Mouse (Mus musculus): Measurements from ENCODE around the gene Rnf8.
A peak's percentile ranks its signal among the peaks of the same experiment; 100 is the strongest.

Rnf8 gene

GRCm38 (mm10) chr17:29627285-29627684 is 12.7 kb downstream of the Rnf8 start:
- no peak for DNase-seq (ENCODE audit: low spot score in 2 of 2)

GRCm38 (mm10) chr17:29628946-29629345 is 14.4 kb downstream of the Rnf8 start:
- DNase-seq (ENCODE audit: low spot score in 2 of 2): no peak

DNA sequence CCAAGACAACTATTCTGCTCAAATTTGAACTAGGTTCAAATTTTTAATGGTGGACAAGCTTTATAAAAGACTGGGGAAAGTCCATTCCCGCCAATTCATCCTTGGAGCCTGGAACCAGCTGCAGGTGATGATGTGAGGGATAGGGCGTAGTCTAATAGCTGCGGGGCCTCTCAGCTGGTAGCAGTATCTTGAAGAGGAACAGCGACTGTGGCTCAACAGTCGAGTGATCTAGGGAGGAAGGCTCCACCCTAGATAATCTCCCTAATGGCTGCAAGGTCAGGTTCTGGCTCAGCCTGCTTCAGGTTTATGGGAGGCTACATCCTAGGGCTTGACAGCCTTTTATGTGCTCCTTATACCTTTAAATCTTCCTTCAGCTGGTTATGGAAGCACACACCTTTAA is 15.0 kb downstream of the Rnf8 start:
- no peak for DNase-seq (ENCODE audit: low spot score in 2 of 2)

DNA sequence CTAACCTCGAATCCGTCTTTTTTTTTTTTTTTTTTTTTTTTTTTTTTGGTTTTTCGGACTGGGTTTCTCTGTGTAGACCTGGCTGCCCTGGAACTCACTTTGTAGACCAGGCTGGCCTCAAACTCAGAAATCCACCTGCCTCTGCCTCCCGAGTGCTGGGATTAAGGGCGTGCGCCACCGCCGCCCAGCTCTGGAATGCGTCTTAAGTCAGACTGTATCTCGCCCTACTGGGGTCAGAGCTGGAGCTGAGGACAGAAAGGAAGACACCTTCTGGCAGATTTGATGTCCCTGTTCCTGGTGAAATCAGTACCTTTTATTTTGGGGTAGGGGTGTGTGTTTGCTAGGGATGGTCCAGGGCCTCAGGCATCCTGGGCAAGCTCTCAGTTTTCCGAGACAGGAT is 17.7 kb downstream of the Rnf8 start:
- DNase-seq (ENCODE audit: low spot score in 2 of 2): no peak

DNA sequence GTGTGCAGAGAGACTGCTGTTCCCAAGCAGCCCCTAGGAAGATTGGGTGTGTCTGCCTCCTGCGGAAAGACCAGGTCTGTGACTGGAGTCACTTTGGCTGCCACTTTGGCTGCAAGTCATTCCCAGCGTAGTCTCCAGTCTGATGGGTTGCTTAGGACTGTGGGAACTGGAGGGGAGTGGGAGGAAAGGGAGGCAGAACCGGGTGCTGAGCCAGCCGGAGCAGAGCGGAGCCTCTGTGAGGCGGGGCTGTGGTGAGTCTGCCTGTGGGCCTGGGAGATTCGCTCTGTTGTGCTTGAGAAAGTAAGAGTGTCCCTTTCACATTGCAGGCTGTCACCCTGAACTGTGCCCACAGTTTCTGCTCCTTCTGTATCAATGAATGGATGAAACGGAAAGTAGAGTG is 20.9 kb downstream of the Rnf8 start:
- no peak for DNase-seq (ENCODE audit: low spot score in 2 of 2)

GRCm38 (mm10) chr17:29636118-29636517 is 21.5 kb downstream of the Rnf8 start:
- no peak for DNase-seq (ENCODE audit: low spot score in 2 of 2)

GRCm38 (mm10) chr17:29637377-29637776 is 22.8 kb downstream of the Rnf8 start:
- DNase-seq (ENCODE audit: low spot score in 2 of 2): peak in 1 of 2 experiments; percentile 17

- DNase-seq (ENCODE audit: low spot score in 2 of 2): no peak
These were observed 23.3 kb downstream of the Rnf8 start for GRCm38 (mm10) chr17:29637895-29638294.

DNA sequence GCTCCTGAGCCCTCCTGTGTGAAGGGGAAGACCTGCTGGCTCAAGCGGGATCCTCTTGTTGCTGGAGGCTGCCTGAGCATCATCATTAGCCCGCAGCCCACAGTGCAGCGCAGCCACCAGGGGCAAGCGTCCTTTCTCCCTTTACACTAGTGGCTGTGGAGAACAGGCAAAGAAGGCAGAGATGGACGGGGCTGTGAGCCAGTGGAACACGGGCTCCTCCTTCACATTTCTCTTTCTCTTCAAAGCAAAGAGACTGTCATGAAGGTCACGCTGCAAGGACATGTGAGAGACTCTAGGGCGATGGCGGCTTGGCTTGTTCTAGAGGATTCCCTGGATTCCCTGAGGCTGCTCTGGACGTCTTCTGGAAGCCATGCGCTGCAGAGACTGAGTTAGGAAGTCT is 26.4 kb downstream of the Rnf8 start:
- no peak for DNase-seq (ENCODE audit: low spot score in 2 of 2)

- no peak for DNase-seq (ENCODE audit: low spot score in 2 of 2)
These were observed 27.6 kb downstream of the Rnf8 start for GRCm38 (mm10) chr17:29642219-29642618.

- DNase-seq (ENCODE audit: low spot score in 2 of 2): no peak
These were observed 43.7 kb downstream of the Rnf8 start for GRCm38 (mm10) chr17:29658249-29658648.

DNA sequence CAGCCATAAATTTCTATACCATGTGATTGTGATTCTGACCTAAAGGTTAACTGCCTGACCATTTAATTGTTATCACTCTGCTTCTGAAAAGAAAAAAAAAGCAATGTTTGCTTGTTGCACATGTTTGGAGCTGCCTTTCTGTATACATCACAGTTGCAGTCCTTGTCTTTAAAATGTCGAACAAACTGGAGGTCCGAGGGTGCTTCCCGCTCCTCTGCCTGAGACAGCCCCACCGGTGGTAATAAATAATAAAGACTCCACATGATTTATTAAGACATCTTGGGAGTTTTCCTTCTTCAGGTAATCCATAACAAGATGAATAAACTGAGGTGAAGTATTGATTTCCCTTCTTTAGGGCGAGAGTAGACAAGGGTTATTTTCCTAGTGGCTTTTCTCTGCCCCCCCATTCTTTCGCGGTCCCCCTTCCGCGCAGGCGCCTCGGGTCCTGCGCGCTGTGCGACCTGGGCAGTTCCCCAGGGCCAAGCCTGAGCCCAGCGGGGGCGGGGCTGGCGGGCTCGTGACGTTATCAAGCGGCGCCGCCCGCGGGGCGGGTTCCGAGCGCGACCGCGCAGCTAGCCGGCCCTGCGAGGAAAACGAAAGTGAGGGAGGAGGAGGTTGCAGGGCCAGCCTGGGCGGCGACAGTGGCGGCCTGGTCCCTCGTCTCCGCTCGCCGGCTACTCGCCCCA is 45.6 kb downstream of the Rnf8 start, which contains the start of gene Cmtr1:
Gene Cmtr1 (plus strand): TSS at position 520 of the 686 bp plus-strand sequence.
- DNase-seq (ENCODE audit: low spot score in 2 of 2): peak; percentile 97

DNA sequence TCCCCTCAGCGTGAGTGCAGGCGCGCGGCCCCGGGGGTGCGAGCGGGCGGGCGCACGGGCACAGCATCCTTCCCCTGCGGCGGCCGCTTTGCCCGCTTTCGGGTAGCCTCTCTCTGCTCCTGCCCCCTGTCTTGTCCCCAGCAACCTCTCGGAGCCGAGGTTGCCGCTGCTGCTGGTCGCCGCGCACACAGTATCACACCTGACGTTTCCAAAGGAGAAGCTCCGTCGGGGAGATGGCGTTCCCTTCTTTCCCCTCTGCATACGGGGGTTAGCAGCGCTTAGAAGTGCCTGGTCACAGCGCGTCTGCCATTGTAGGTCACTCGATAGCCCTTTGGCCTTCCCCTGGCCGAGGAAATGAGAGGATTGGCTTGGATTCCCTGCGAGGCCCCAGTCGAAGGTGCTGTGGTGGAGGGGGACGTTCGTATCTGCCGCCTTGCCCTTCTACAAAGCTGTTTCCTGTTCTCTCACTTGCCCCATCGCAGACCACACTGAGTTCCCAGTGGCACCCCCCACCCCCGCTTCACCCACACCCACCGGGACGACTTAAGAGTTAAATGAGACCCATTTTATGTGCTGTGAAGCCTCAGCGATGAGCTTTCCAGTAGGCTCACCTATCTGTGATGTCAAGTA is 46.3 kb downstream of the Rnf8 start:
- DNase-seq (ENCODE audit: low spot score in 2 of 2): no peak

DNA sequence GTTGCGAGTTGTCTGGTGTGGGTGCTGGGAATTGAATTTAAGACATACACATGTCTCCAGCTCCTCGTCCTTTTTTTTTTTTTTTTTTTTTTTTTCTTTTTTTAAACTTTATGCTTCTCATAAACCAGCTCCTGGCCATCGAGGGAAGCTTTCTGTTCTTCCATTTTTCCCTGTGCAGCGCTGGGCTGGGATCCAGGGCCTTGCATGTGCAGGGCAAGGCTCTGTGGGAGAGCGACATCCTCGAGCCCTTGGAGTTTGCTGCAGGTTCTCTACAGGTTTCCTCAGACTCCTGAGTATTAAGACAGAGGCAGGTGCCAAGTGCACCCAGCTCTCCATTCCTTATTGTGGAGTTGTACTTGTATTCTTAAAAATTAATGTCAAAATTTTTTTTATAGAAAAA is 47.6 kb downstream of the Rnf8 start:
- no peak for DNase-seq (ENCODE audit: low spot score in 2 of 2)

DNA sequence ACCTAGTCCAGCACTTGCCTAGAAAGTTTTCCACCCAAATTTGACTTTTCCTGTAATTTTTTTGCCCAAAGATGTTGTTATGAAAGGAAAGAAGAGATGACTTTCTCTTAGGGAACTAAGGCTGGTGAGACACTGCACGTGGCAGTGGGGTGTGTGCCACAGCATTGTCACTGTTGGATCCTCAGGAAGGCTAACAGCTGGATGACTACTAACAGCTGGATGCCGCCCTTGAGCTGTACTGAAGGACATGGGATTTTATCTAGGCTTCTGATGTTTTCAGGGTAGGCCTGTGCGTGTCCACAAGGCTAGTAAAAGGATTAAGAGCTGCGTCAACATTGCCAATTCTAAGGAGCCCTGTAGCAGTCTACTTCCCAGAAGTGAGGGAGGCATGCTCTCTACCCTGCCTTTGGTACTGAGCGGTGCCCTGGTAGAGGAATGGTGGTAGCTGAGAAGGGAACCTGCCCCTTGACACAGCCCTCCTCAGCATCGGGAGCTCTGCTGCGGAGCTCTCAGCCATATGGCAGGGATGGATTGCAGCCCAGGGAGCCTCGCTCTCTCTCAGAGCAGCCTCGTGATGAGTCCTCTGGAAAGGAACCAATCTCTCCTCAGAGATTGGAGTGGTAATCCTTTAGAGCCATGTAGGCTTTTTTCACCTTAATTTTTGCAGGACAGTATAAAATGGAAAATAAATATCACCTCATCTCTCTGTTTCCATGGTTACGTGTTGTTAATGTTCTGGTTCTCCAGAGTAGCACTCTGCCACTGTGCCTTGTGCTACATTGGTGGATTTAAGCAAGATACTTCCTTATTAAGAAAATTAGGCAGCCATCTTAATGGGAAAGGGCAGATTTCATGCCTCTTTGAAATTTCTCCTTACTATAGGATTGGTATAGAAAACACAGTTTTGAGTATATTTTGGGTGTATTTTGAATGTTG is 53.7 kb downstream of the Rnf8 start:
- peak in 1 of 2 experiments; percentile 10 for DNase-seq (ENCODE audit: low spot score in 2 of 2)

DNA sequence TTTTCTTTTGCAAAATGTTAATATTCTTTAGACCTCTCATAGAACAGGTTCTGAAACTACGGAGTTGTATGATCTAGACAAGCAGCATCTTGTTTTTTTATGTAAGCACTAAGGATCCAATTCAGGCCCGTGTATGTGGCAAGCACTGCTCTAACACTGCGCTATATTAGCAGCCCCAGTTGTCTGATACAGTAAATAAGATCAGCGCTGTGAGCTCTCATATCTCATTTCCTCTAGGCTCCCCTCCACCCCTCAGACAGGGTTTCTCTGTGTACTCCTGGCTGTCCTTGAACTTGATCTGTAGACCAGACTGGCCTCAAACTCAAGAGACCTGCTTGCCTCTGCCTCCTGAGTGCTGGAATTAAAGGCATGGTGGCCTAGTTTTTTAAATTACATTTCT is 54.4 kb downstream of the Rnf8 start:
- DNase-seq (ENCODE audit: low spot score in 2 of 2): no peak

GRCm38 (mm10) chr17:29669936-29670335 is 55.3 kb downstream of the Rnf8 start:
- DNase-seq (ENCODE audit: low spot score in 2 of 2): no peak

- DNase-seq (ENCODE audit: low spot score in 2 of 2): no peak
These were observed 56.4 kb downstream of the Rnf8 start for GRCm38 (mm10) chr17:29671021-29671420.

- no peak for DNase-seq (ENCODE audit: low spot score in 2 of 2)
These were observed 58.7 kb downstream of the Rnf8 start for GRCm38 (mm10) chr17:29673325-29673724.

DNA sequence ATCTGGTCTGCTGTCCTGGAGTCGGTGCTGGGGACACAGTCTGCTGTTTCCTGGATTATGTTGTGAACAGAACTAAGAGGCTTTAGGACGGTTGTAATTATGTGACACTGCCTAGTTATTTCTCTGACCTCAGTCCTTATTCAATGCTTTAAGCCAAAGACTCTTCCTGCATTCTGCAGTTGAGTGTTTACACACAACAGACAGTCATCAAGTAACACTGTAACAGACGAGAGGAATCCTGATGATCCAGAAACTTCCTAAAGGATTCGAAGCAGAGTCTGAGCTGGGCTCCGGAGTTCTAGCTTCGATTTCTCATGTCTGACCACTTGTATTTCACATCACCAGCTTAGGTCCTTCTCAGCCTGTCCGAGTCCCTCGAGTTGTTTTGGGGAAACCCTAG is 63.9 kb downstream of the Rnf8 start:
- no peak for DNase-seq (ENCODE audit: low spot score in 2 of 2)

GRCm38 (mm10) chr17:29679038-29679767 is 64.6 kb downstream of the Rnf8 start:
- DNase-seq (ENCODE audit: low spot score in 2 of 2): no peak

- no peak for DNase-seq (ENCODE audit: low spot score in 2 of 2)
These were observed 65.6 kb downstream of the Rnf8 start for GRCm38 (mm10) chr17:29680174-29680573.
